Mouse (Mus musculus) kidney, postnatal 0 days (tissue): Measurements from ENCODE around the gene Gmppb. TPM values are rescaled to one million over a fixed set of nuclear protein-coding genes. Genes with fewer than 3 reads are reported as not detected.

ENCODE experiments used
- ATAC-seq: fragments of 200-750 bp; cut with Nextera tagmentation; replicated peaks from 2 replicates; pipeline ENCODE4 v1.8.0; 2017; ENCODE audit warnings: low read depth, moderate number of reproducible peaks, moderate TSS enrichment, moderate library complexity; ENCODE audit not compliant: low FRiP score
- DNase-seq: peaks from one replicate; pipeline ENCODE4 v3.0.0-alpha.2; 2016; ENCODE audit warnings: low spot score
- H3K27ac ChIP-seq: fragments of 300-500 bp; sonication (generic); 2 replicates; pipeline ENCODE4 v1.5.1; 2014; ENCODE audit warnings: mild to moderate bottlenecking
- H3K27me3 ChIP-seq: fragments of 300-500 bp; sonication (generic); 2 replicates; pipeline ENCODE4 v1.6.1; 2014; ENCODE audit warnings: low read length, mixed read lengths; ENCODE audit not compliant: insufficient read depth
- H3K36me3 ChIP-seq: fragments of 300-500 bp; sonication (generic); 2 replicates; pipeline ENCODE4 v1.6.1; 2014; ENCODE audit warnings: low read length, mixed read lengths; ENCODE audit not compliant: insufficient read depth
- H3K4me1 ChIP-seq: fragments of 300-500 bp; sonication (generic); replicated peaks from 2 replicates; pipeline ENCODE4 v1.6.1; 2014; ENCODE audit warnings: antibody characterized with exemption, low read length, mixed read lengths; ENCODE audit not compliant: insufficient read depth
- H3K4me2 ChIP-seq: fragments of 300-500 bp; sonication (generic); 2 replicates; pipeline ENCODE4 v1.6.1; 2014; ENCODE audit warnings: mild to moderate bottlenecking, low read length, moderate library complexity, mixed read lengths
- H3K4me3 ChIP-seq: fragments of 300-500 bp; sonication (generic); replicated peaks from 2 replicates; pipeline ENCODE4 v1.5.1; 2014; ENCODE audit warnings: low read depth, low read length
- H3K9ac ChIP-seq: fragments of 300-500 bp; sonication (generic); 2 replicates; pipeline ENCODE4 v1.6.1; 2014; ENCODE audit warnings: low read depth, low read length
- H3K9me3 ChIP-seq: fragments of 300-500 bp; sonication (generic); replicated peaks from 2 replicates; pipeline ENCODE4 v1.6.1; 2016; ENCODE audit warnings: low read length, inconsistent platforms, mixed read lengths
- CTCF ChIP-seq: IDR thresholded peaks from 2 replicates; pipeline ENCODE4 v1.5.1; 2016; ENCODE audit warnings: antibody characterized with exemption, low read depth, mild to moderate bottlenecking, moderate library complexity
- whole genome bisulfite sequencing: fragments of 180-500 bp; shearing (Covaris S2); extraction: QIAGEN DNeasy Blood & Tissue Kit; methylation state at CpG from one replicate; pipeline ENCODE4 v1.1.7; 2014; 5-methylcytosine and 5-hydroxymethylcytosine counted together
- polyA plus RNA-seq: library from polyadenylated mRNA; unstranded; fragments of >200 nt; fragmentation: Nextera tagmentation; extraction: Ambion mirVana; gene quantifications from 2 replicates; pipeline ENCODE4 v1.2.1, GENCODE M21; 2015

Gene Gmppb
- polyA plus RNA-seq, 1 experiment from 2014 or later: 23.2 TPM

DNA sequence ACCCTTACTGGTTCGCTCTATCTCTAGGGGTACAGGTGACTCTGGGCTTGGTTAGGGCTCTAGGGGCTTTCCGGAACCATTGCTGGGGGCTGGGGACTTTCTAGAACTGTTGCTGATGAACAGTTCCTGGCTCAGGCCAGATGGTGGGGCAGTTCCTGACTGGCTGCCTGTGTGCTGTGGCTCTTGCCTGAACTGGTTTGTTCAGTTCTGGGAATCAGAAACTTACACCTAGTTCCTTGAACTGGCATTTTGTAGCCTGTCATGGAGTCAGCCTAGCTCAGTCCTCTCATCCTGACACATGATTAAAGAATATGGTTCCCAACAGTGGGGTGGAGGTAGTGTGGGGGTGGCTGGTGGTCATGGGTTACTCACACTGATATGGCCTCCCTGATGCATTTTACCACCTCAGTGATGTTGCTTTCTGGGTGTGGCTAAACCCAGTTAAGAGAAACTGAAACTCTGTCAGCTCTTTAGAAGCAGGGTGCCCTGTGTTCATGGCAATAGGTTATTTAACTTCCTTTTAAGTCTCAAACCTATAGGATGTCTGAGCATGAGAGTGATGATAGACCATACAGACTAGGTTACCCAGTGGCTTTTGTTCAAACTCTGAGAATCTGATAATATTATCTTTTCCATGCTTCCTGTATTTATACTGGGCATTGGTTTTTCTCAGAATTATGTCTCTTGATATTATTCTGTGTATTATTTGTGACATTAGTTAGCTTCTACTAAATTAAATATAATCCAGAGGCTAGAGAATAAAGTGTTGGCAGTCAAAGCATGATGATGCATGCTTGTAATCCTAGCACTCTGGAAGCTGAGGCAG lies 13.5 kb upstream of the Gmppb start:
- H3K4me2 ChIP-seq: no peak overlapping the region
- H3K4me3 ChIP-seq: no peak overlapping the region
- ATAC-seq: peak; percentile 43; the same call in 1 of the 2 replicates
- no peaks in the 10 kb centered on the region for H3K27me3 ChIP-seq
- H3K9ac ChIP-seq: no peak overlapping the region
- H3K27ac ChIP-seq: no peak overlapping the region
- no peaks in the 10 kb centered on the region for H3K4me1 ChIP-seq
- DNase-seq: no peak
- no peaks in the 10 kb centered on the region for H3K9me3 ChIP-seq
- H3K36me3 ChIP-seq: peaks cover 30% of the 10 kb centered on the region
- TF ChIP-seq CTCF: peak; percentile 31; the same call in 1 of the 2 replicates
- WGBS: 87% methylated on average over 2 of the region's 2 CpGs

DNA sequence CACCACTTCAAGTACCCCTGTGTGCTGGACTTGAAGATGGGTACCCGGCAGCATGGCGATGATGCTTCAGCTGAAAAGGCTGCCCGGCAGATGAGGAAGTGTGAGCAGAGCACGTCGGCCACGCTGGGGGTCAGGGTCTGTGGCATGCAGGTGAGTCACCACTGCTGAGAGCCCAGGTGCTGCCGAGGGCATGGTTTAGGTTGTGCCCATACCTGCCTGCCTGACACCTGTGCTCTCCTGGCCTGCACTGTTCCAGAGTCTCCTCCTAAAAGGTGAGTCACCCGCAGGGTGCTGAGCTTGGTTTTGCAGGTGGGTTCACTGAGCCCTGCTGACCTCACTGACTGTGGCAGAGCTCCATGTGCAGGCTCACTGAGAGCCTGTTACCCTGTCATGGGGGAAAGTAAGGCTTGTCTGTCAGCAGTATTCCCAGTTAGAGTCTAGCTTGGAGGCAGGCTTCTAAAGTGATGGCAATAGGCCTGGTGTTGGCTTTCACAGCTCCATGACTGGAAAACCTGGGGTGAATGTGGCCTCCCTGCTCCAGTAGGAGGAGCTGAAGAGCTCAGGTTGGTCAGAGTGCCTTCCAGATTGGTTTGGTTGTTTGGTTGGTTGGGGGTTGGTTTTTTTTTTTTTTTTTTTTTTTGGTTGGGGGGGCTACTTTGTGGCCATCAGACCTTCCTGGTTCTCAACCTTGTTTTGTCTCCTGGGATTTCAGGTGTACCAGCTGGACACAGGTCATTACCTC lies 4.1 kb upstream of the Gmppb start:
- Histone ChIP-seq H3K4me1 (peaks cover 10% of the 10 kb centered on the region; the same call in 1 of the 2 replicates), H3K27ac (no peak overlapping the region), H3K27me3 (no peaks in the 10 kb centered on the region), H3K4me2 (no peak overlapping the region), H3K4me3 (no peak overlapping the region), H3K9me3 (no peaks in the 10 kb centered on the region), H3K36me3 (peaks cover 44% of the 10 kb centered on the region), H3K9ac (no peak overlapping the region)
- DNase-seq (no peak), ATAC-seq (no peak)
- whole genome bisulfite sequencing: 95% methylated on average over 8 of the region's 8 CpGs
- TF ChIP-seq CTCF: peak; percentile 25; the same call in 1 of the 2 replicates

DNA sequence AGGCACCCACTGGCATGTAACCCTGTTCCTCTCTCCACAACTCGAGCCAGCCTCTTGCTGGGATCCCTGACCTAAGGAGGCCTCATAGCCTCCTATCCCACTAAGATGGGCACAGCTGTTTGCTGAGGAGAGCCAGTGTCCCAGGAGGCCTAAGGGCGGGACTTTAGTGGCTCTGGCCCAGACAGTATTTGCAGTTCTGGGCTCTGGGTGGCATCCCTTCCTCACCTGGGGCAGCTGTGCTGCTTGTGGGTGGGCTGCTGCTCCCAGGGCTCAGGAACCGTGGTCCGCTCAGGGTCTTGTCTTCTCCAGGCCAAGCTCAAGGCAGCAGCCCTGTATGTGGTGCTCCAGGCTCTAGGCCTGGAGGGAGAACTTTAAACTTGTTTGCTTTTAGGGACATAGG lies 2.5 kb upstream of the Gmppb start:
- TF ChIP-seq CTCF: no peak
- H3K9me3 ChIP-seq: no peaks in the 10 kb centered on the region
- no peak overlapping the region for H3K4me2 ChIP-seq
- H3K4me1 ChIP-seq: peaks cover 10% of the 10 kb centered on the region; the same call in 1 of the 2 replicates
- H3K36me3 ChIP-seq: peaks cover 39% of the 10 kb centered on the region; the same call in 1 of the 2 replicates
- no peak overlapping the region for H3K9ac ChIP-seq
- ATAC-seq (no peak), DNase-seq (no peak)
- no peak overlapping the region for H3K27ac ChIP-seq
- WGBS: 86% methylated on average over 4 of the region's 4 CpGs
- H3K4me3 ChIP-seq: no peak overlapping the region
- no peaks in the 10 kb centered on the region for H3K27me3 ChIP-seq

GRCm38 (mm10) chr9:108047601-108048565 lies 1.2 kb upstream of the Gmppb start:
- no peak for TF ChIP-seq CTCF
- 0 out of 2 replicates have a peak overlapping the region, but pooled peaks have one; percentile 1 for H3K9ac ChIP-seq
- H3K27me3 ChIP-seq: no peaks in the 10 kb centered on the region
- H3K4me1 ChIP-seq: peaks cover 10% of the 10 kb centered on the region; the same call in 1 of the 2 replicates
- H3K4me2 ChIP-seq: peak overlapping the region; percentile 81
- no peak for ATAC-seq
- WGBS: 37% methylated on average over 17 of the region's 17 CpGs
- H3K4me3 ChIP-seq: peak overlapping the region; percentile 55
- peaks cover 33% of the 10 kb centered on the region; the same call in 1 of the 2 replicates for H3K36me3 ChIP-seq
- no peaks in the 10 kb centered on the region for H3K9me3 ChIP-seq
- DNase-seq: no peak
- peak overlapping the region; percentile 26; the same call in 1 of the 2 replicates for H3K27ac ChIP-seq

GRCm38 (mm10) chr9:108048566-108048955 lies 481 bp upstream of the Gmppb start:
- ATAC-seq (peak; percentile 0; the same call in 1 of the 2 replicates), DNase-seq (peak; percentile 46)
- Histone ChIP-seq H3K9me3 (no peaks in the 10 kb centered on the region), H3K27me3 (no peaks in the 10 kb centered on the region), H3K9ac (peak overlapping the region; percentile 24; the same call in 1 of the 2 replicates), H3K27ac (peak overlapping the region; percentile 26; the same call in 1 of the 2 replicates), H3K4me3 (peak overlapping the region; percentile 55), H3K36me3 (peaks cover 32% of the 10 kb centered on the region; the same call in 1 of the 2 replicates), H3K4me1 (peaks cover 14% of the 10 kb centered on the region; the same call in 1 of the 2 replicates), H3K4me2 (peak overlapping the region; percentile 81)
- WGBS: under 1% methylated on average over 19 of the region's 19 CpGs
- no peak for TF ChIP-seq CTCF
